Mouse (Mus musculus) liver, embryonic 14.5 days (tissue): ENCODE measurements around the gene Fry.

Source experiments
- CTCF ChIP-seq: IDR thresholded peaks from 2 replicates; pipeline ENCODE4 v1.5.1; 2016; ENCODE audit warnings: antibody characterized with exemption, low read depth, control low read depth
- EP300 ChIP-seq: IDR thresholded peaks from 2 replicates; pipeline ENCODE4 v1.6.1; 2016; ENCODE audit warnings: antibody characterized with exemption, low read depth

DNA sequence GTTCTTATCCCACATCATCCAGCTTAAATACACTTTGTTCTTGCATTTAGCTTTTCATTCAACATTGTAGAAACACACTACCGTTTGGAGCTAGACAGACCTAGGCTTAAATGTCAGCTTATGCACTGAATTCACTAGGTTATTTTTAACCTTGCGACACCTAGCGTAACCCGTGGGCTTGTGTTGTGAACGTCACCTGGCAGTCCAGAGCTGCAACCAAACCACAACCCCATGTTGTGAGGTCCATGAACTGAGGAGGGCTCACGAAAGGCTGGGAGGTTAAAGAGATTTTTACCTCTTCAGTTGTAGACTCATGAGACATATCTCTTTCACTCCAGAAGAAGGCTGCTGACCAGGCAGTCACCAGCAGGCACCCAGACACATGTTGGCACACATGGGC is 210.2 kb downstream of the Fry start:
- TF ChIP-seq CTCF (no peak), EP300 (no peak)
